Mouse (Mus musculus): ENCODE measurements around the gene Rhbdd3. TPM values are rescaled to one million over a fixed set of nuclear protein-coding genes. Genes with fewer than 3 reads are reported as not detected.
"Not testable (repeated sequence)": the region's sequence is repeated elsewhere in the genome, so short reads cannot be mapped to it uniquely, and the experiment has no call there.

Rhbdd3 gene
- polyA plus RNA-seq, 1 experiment = 13.8 TPM

GRCm38 (mm10) chr11:5075760-5076159, 23.0 kb upstream of the Rhbdd3 start:
- Histone ChIP-seq H3K4me3 (replicated peaks; ENCODE audit: control insufficient read depth, low read depth, low read length) (no peak overlapping the region), H3K4me1 (ENCODE audit: control insufficient read depth, insufficient read depth, low read length) (no peaks in the 10 kb centered on the region), H3K27ac (ENCODE audit: control insufficient read depth, insufficient read depth, low read depth, low read length, poor library complexity) (no peak overlapping the region)
- TF ChIP-seq POLR2A (IDR thresholded peaks at IDR 0.05; ENCODE audit: borderline replicate concordance, control insufficient read depth, low read depth, low read length) (no peak), CTCF (IDR thresholded peaks at IDR 0.05; ENCODE audit: control insufficient read depth, insufficient read depth, low read length) (no peak)

GRCm38 (mm10) chr11:5076843-5077242, 21.9 kb upstream of the Rhbdd3 start:
- not testable (repeated sequence) for H3K4me1 ChIP-seq (ENCODE audit: control insufficient read depth, insufficient read depth, low read length); H3K27ac ChIP-seq (ENCODE audit: control insufficient read depth, insufficient read depth, low read depth, low read length, poor library complexity); H3K4me3 ChIP-seq (replicated peaks; ENCODE audit: control insufficient read depth, low read depth, low read length)
- WGBS = 78% methylated on average over 4 of the region's 5 CpGs

- no peak overlapping the region for H3K4me3 ChIP-seq (replicated peaks; ENCODE audit: control insufficient read depth, low read depth, low read length)
- no peak for TF ChIP-seq CTCF (IDR thresholded peaks at IDR 0.05; ENCODE audit: control insufficient read depth, insufficient read depth, low read length)
- no peak for TF ChIP-seq POLR2A (IDR thresholded peaks at IDR 0.05; ENCODE audit: borderline replicate concordance, control insufficient read depth, low read depth, low read length)
- H3K27ac ChIP-seq (ENCODE audit: control insufficient read depth, insufficient read depth, low read depth, low read length, poor library complexity) = no peak overlapping the region
- 94% methylated on average over 1 of the region's 1 CpGs for WGBS
- H3K4me1 ChIP-seq (ENCODE audit: control insufficient read depth, insufficient read depth, low read length) = no peaks in the 10 kb centered on the region; the same call in 1 of the 2 replicates
Observed at GRCm38 (mm10) chr11:5089147-5089546, 9.6 kb upstream of the Rhbdd3 start.

- WGBS = 47% methylated on average over 2 of the region's 2 CpGs
- TF ChIP-seq POLR2A (IDR thresholded peaks at IDR 0.05; ENCODE audit: borderline replicate concordance, control insufficient read depth, low read depth, low read length) (no peak), CTCF (IDR thresholded peaks at IDR 0.05; ENCODE audit: control insufficient read depth, insufficient read depth, low read length) (peak; percentile 27; the same call in 1 of the 2 replicates)
- Histone ChIP-seq H3K27ac (ENCODE audit: control insufficient read depth, insufficient read depth, low read depth, low read length, poor library complexity) (no peak overlapping the region), H3K4me3 (replicated peaks; ENCODE audit: control insufficient read depth, low read depth, low read length) (no peak overlapping the region), H3K4me1 (ENCODE audit: control insufficient read depth, insufficient read depth, low read length) (no peaks in the 10 kb centered on the region; the same call in 1 of the 2 replicates)
Observed at GRCm38 (mm10) chr11:5091706-5092105, 7.0 kb upstream of the Rhbdd3 start.

DNA sequence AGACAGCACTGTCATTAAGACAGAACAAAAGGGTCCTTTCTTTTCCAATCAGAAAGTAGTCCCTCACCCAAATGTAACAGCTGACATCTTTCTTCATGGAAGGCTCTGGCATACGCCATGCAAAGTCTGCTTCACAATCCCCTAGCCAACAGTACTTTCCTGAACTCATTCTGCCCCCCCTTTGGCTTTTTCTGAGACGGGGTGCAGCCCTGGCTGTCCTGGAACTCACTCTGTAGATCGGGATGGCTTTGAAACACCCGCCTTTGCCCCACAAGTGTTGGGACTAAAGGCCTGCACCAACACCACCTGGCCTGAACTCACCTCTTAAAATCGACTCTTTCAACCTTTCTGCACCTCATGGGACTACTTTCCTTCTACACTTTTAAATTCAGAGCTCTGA, 2.8 kb upstream of the Rhbdd3 start:
- Histone ChIP-seq H3K27ac (ENCODE audit: control insufficient read depth, insufficient read depth, low read depth, low read length, poor library complexity) (no peak overlapping the region), H3K4me3 (replicated peaks; ENCODE audit: control insufficient read depth, low read depth, low read length) (no peak overlapping the region), H3K4me1 (ENCODE audit: control insufficient read depth, insufficient read depth, low read length) (no peaks in the 10 kb centered on the region; the same call in 1 of the 2 replicates)
- no peak for TF ChIP-seq CTCF (IDR thresholded peaks at IDR 0.05; ENCODE audit: control insufficient read depth, insufficient read depth, low read length)
- no peak for TF ChIP-seq POLR2A (IDR thresholded peaks at IDR 0.05; ENCODE audit: borderline replicate concordance, control insufficient read depth, low read depth, low read length)
- 62% methylated on average over 5 of the region's 5 CpGs for WGBS

DNA sequence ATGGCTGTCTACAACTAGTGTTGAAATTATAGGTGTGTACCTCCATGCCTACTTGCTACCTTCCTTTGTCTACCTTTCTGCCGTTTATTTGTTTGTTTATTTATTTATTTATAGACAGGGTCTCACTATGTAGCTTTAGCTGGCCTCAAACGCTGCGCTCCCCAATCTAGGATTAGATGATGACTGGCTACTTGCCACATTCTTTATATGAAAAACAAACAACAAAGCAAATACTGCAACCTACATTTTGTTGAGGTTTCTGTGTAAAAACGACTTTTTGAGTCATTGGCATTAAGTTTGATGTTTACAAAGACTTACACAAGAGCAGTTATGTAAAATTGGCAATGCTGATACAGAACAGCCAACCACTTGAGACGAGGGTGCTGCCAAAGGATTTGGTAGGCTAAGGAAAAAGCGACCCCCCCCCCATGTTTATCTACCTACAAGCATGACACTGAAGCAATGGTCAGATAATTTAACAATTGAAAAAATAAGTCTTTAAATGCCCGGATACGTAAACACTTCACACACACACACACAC, 2.2 kb upstream of the Rhbdd3 start:
- H3K27ac ChIP-seq (ENCODE audit: control insufficient read depth, insufficient read depth, low read depth, low read length, poor library complexity) = no peak overlapping the region
- no peak overlapping the region for H3K4me3 ChIP-seq (replicated peaks; ENCODE audit: control insufficient read depth, low read depth, low read length)
- WGBS = 37% methylated on average over 8 of the region's 8 CpGs

DNA sequence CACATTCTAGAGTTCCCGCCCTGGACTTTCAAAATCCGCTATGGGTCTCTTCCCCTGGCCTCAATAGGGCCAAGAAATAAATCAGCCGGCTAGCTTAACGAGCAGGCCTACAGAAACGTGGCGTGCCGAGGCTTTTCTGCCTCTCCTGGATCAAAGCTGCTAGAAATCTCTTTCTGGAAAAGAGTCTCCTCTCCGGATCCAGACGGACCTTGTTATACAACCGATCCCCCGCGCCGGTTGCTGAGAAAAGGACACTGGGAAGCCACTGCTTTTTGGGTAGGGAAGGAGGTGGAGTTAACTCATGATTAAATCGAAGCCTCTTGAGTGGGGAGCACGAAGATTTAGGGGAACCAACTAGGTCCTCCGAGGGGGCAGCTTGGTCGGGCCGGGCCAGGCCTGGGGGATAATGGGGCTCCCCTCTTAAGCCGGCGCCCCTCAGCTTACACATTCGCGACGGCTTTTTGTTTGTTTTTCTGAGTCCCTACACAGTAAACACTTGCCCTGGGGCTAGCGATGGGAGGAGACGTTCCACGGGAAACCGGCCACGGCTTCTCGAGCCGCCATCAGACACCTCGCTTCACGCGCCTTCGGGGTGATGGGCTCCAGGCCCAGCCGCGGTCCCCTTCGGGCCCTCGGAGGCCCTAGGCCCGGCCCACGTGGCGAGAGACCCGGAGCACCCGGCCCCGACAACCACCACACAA, 541 bp upstream of the Rhbdd3 start:
- Histone ChIP-seq H3K4me3 (replicated peaks; ENCODE audit: control insufficient read depth, low read depth, low read length) (peak overlapping the region; percentile 88), H3K4me1 (ENCODE audit: control insufficient read depth, insufficient read depth, low read length) (no peaks in the 10 kb centered on the region; the same call in 1 of the 2 replicates), H3K27ac (ENCODE audit: control insufficient read depth, insufficient read depth, low read depth, low read length, poor library complexity) (peak overlapping the region; percentile 97)
- WGBS = under 1% methylated on average over 44 of the region's 44 CpGs
- TF ChIP-seq POLR2A (IDR thresholded peaks at IDR 0.05; ENCODE audit: borderline replicate concordance, control insufficient read depth, low read depth, low read length) = no peak
- TF ChIP-seq CTCF (IDR thresholded peaks at IDR 0.05; ENCODE audit: control insufficient read depth, insufficient read depth, low read length) = no peak

More for the DNA sequence above, 2.2 kb upstream of the Rhbdd3 start:
- H3K4me1 ChIP-seq (ENCODE audit: control insufficient read depth, insufficient read depth, low read length) = no peaks in the 10 kb centered on the region; the same call in 1 of the 2 replicates
- TF ChIP-seq CTCF (IDR thresholded peaks at IDR 0.05; ENCODE audit: control insufficient read depth, insufficient read depth, low read length) (no peak), POLR2A (IDR thresholded peaks at IDR 0.05; ENCODE audit: borderline replicate concordance, control insufficient read depth, low read depth, low read length) (no peak)

DNA sequence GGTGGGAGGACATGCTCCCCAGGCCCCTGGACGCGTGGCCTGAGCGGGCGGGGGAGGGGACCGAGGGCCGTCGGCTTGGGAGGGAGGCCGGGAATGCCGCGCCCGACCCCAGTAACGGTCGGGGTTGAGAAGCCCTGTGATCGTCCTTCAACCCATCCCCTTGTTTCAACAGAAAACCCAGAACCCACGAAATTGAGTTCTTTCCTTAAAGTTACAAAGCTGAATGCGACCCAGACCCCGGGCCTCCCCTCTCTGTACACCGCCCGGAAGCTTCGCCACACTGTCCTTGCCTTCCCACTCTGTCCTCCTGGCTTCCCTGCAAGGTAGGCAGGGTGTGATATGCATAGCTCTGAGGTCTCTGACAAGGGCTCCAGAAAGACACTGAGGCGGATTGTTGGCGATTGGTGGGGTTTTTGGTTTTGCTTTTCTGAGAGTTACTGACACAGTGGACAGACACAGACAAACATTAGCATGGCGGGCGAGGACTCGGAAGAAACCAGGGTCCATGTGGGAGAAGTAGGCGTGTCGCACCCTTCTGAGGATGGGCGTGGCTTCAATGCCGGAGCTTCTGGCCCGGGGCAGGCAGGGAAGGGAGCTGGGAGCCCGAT, 954 bp downstream of the Rhbdd3 start:
- WGBS = under 1% methylated on average over 31 of the region's 31 CpGs
- peak; percentile 33; the same call in 1 of the 2 replicates for TF ChIP-seq POLR2A (IDR thresholded peaks at IDR 0.05; ENCODE audit: borderline replicate concordance, control insufficient read depth, low read depth, low read length)
- no peak for TF ChIP-seq CTCF (IDR thresholded peaks at IDR 0.05; ENCODE audit: control insufficient read depth, insufficient read depth, low read length)
- peak overlapping the region; percentile 84 for H3K27ac ChIP-seq (ENCODE audit: control insufficient read depth, insufficient read depth, low read depth, low read length, poor library complexity)
- H3K4me3 ChIP-seq (replicated peaks; ENCODE audit: control insufficient read depth, low read depth, low read length) = peak overlapping the region; percentile 88
- H3K4me1 ChIP-seq (ENCODE audit: control insufficient read depth, insufficient read depth, low read length) = no peaks in the 10 kb centered on the region; the same call in 1 of the 2 replicates

All from bone marrow, adult 2 months (tissue).